Mouse (Mus musculus) gastrocnemius, adult 18-20 months (tissue): ENCODE measurements at regions not wholly inside any gene's neighbourhood (a gene's known extent, or its start where the extent isn't known, plus 50 kb on each side); places are given as distances from the start of the nearest gene placed in this dataset.

Source experiments
- DNase-seq: peaks from one replicate; pipeline ENCODE4 v3.0.0; 2021; ENCODE audit warnings: low spot score

DNA sequence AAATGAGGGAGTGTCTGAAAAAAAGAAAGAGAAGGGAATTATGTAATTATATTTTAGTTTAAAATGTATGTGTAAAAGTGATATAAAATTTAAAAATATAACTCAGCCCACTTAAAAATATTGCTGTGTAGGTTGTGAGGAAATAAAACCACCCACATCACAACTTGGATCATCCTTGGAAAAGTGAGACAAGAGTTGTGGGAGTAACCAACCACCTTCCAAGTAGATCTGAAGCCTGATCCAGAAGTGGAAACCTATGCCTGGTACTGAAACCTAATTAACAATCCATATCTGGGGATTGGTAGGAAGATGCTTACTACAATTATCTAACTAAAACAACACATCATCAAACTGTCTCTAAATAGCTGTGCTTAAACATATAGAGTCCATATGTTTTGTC, 743.1 kb downstream of the Stim2 start:
- DNase-seq, result no peak

DNA sequence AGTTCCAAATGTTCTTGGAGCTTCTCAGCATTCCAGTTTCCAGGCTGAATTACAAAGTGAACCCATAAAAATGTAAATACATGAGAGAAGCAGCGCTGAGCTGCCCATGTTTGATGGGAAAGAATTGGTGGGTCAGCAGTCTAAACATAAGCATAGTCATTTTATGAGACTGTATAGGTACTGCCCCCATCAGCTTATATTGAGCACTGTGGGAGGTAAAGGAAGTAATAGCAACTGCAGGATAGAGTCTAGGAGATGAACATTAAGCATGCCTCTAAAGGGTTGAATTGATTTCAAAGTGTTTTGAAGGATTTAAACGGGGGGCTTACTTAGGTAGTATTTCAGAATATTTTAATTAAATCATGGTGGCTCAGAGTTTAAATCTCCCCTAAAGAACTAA, 748.7 kb downstream of the Stim2 start:
- DNase-seq, result no peak

DNA sequence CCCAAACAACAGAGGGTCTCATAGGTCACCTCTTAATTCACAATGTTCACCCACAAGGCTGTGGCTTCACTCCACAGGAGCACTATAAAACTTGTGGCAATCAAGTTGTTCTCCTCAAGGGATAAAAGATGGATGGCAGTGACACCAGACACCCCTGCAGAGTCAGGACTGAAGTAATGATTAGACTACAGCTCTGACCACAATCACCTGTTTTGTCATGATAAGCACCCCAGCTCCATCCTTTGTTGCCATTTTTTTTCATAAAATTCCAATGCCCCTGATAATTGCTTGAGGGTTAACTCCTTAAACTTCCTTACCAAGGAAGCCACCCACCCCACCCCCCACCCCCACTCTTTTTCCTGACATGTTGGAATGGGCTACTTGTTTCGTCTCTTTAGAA, 755.1 kb downstream of the Stim2 start:
- DNase-seq, result no peak

DNA sequence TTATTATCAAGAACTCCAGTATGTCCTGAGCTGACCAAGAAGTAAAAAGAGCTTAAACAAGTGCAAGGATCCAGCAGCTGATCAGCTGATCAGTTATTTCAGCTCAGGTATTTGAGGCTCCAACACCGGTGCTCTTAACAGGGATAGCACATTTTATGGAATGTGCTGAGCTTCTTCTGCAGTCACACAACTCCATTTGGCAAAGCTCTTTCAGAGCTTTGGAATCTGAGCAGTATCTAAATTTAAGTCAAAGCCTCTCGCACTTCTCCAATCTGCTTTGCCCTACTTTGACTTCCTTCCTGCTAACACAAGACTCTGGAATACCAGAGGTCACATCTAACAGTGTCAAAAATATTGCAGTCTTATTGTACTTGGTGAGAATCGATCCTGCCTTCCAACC, 761.4 kb downstream of the Stim2 start:
- peak; percentile 2 for DNase-seq

DNA sequence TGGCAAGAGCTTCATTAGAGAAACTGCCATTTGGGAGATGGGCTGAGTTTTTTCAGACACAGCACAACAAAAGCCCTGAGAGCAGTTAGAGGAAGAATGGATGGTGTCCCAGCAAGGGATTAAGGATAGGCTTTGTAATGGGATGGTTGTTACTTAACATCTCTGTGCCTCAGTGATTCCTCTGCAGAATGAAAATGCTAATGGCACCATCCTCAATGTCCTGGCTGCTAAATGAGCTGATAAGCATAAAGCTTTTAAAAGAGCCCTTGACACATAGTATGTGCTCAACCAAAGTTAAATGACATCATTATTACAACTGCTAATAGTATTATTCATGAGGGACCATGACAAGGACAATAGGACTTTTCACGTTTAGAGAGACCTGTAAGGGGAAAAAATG, 764.7 kb downstream of the Stim2 start:
- no peak for DNase-seq

DNA sequence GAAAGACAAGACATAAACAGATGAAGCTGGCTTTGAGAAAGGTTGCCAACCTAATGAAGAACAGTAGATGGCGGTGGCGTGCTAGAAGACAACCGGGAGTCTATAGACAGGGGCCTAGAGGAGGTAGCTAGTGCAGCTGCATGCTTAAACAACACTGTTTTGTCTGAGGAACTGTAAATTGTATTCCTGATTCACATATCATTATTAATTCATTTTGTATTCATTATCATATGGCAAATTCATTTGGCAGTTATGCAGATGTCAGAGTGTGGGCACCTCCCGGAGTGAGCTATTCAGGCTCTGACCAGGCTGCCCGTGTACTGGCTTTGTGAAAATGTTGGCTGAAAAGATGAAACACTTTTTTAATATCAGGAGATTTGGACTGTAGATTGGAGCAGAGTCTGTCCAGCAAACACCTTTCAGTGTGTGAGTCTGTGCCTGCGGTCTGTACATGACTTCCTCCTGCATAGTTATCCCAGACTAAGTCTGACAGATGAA, 798.7 kb downstream of the Stim2 start:
- DNase-seq, result peak; percentile 22

DNA sequence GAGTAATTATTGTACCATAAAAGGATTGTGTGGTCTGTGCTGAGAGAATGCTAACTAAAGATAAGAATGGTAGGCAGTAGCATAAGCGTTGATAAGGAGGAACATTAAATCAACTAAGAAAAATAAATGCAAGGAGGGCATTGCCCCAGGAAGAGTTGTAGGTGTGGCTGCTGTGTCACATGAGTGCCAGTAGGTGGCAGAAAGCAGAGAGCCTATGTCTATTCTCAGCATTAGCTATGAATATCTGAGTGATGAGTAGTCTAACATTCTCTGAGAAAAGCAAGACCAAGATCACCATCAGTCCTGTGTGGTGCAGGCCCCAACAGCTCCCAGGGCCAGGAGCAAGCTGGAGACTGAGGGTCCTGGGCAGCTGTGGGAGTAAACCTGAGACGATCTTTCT, 828.8 kb downstream of the Stim2 start:
- no peak for DNase-seq
